Mouse (Mus musculus): Measurements from ENCODE around the gene Thsd7b. TPM values are rescaled to one million over a fixed set of nuclear protein-coding genes. Genes with fewer than 3 reads are reported as not detected.

The Thsd7b gene
- total and polyA plus RNA-seq, 3 experiments: 0.82 TPM; not detected in 2

GRCm38 (mm10) chr1:129386479-129386878, 113.4 kb downstream of the Thsd7b start:
- TF ChIP-seq TAL1 (conservative IDR thresholded peaks at IDR 0.05; ENCODE audit: low read depth, low read length) (no peak), CTCF (IDR thresholded peaks at IDR 0.05; ENCODE audit: low read depth, low read length) (no peak)
- ATAC-seq (ENCODE audit: extremely low read depth, insufficient number of reproducible peaks, low FRiP score, poor library complexity, severe bottlenecking): no peak
- no peaks in the 10 kb centered on the region for H3K9me3 ChIP-seq (replicated peaks)
- H3K4me1 ChIP-seq (ENCODE audit: insufficient read depth, low read depth, low read length): no peaks in the 10 kb centered on the region
- no peak overlapping the region for H3K4me3 ChIP-seq (ENCODE audit: low read depth, low read length)
- DNase-seq (ENCODE audit: low spot score): no peak
- H3K36me3 ChIP-seq (replicated peaks): no peaks in the 10 kb centered on the region
- no peaks in the 10 kb centered on the region for H3K27me3 ChIP-seq (ENCODE audit: insufficient read depth, low read length)

- H3K27me3 ChIP-seq (ENCODE audit: insufficient read depth, low read length): no peaks in the 10 kb centered on the region
- H3K9me3 ChIP-seq (replicated peaks): no peaks in the 10 kb centered on the region
- no peaks in the 10 kb centered on the region for H3K36me3 ChIP-seq (replicated peaks)
- H3K4me3 ChIP-seq (ENCODE audit: low read depth, low read length): no peak overlapping the region
- ATAC-seq (ENCODE audit: extremely low read depth, insufficient number of reproducible peaks, low FRiP score, poor library complexity, severe bottlenecking) (no peak), DNase-seq (ENCODE audit: low spot score) (no peak)
- no peaks in the 10 kb centered on the region for H3K4me1 ChIP-seq (ENCODE audit: insufficient read depth, low read depth, low read length)
- TF ChIP-seq TAL1 (conservative IDR thresholded peaks at IDR 0.05; ENCODE audit: low read depth, low read length): no peak
- no peak for TF ChIP-seq POLR2AphosphoS5 (IDR thresholded peaks at IDR 0.05; ENCODE audit: insufficient replicate concordance, low read depth, low read length)
- TF ChIP-seq GATA1 (IDR thresholded peaks at IDR 0.05; ENCODE audit: borderline replicate concordance, low read length): no peak
- no peak for TF ChIP-seq CTCF (IDR thresholded peaks at IDR 0.05; ENCODE audit: low read depth, low read length)
- no peak for TF ChIP-seq GATA2 (IDR thresholded peaks at IDR 0.05; ENCODE audit: borderline replicate concordance, low read depth, low read length)
These were observed 138.5 kb downstream of the Thsd7b start for GRCm38 (mm10) chr1:129411584-129411983.

GRCm38 (mm10) chr1:129421581-129421980, 148.5 kb downstream of the Thsd7b start:
- no peak for TF ChIP-seq POLR2AphosphoS5 (IDR thresholded peaks at IDR 0.05; ENCODE audit: insufficient replicate concordance, low read depth, low read length)
- no peak for TF ChIP-seq GATA2 (IDR thresholded peaks at IDR 0.05; ENCODE audit: borderline replicate concordance, low read depth, low read length)
- TF ChIP-seq GATA1 (IDR thresholded peaks at IDR 0.05; ENCODE audit: borderline replicate concordance, low read length): no peak
- no peak for TF ChIP-seq TAL1 (conservative IDR thresholded peaks at IDR 0.05; ENCODE audit: low read depth, low read length)
- no peak for TF ChIP-seq CTCF (IDR thresholded peaks at IDR 0.05; ENCODE audit: low read depth, low read length)
- DNase-seq (ENCODE audit: low spot score) (no peak), ATAC-seq (ENCODE audit: extremely low read depth, insufficient number of reproducible peaks, low FRiP score, poor library complexity, severe bottlenecking) (no peak)
- Histone ChIP-seq H3K9me3 (replicated peaks) (no peaks in the 10 kb centered on the region), H3K36me3 (replicated peaks) (no peaks in the 10 kb centered on the region), H3K4me3 (ENCODE audit: low read depth, low read length) (no peak overlapping the region), H3K4me1 (ENCODE audit: insufficient read depth, low read depth, low read length) (no peaks in the 10 kb centered on the region), H3K27me3 (ENCODE audit: insufficient read depth, low read length) (no peaks in the 10 kb centered on the region)

GRCm38 (mm10) chr1:129464414-129464813, 191.3 kb downstream of the Thsd7b start:
- TF ChIP-seq TAL1 (conservative IDR thresholded peaks at IDR 0.05; ENCODE audit: low read depth, low read length) (no peak), POLR2AphosphoS5 (IDR thresholded peaks at IDR 0.05; ENCODE audit: insufficient replicate concordance, low read depth, low read length) (no peak), CTCF (IDR thresholded peaks at IDR 0.05; ENCODE audit: low read depth, low read length) (no peak), GATA2 (IDR thresholded peaks at IDR 0.05; ENCODE audit: borderline replicate concordance, low read depth, low read length) (no peak), GATA1 (IDR thresholded peaks at IDR 0.05; ENCODE audit: borderline replicate concordance, low read length) (no peak)
- no peak overlapping the region for H3K4me3 ChIP-seq (ENCODE audit: low read depth, low read length)
- H3K36me3 ChIP-seq (replicated peaks): no peaks in the 10 kb centered on the region
- H3K9me3 ChIP-seq (replicated peaks): no peaks in the 10 kb centered on the region
- H3K4me1 ChIP-seq (ENCODE audit: insufficient read depth, low read depth, low read length): no peaks in the 10 kb centered on the region
- DNase-seq (ENCODE audit: low spot score): no peak
- no peak for ATAC-seq (ENCODE audit: extremely low read depth, insufficient number of reproducible peaks, low FRiP score, poor library complexity, severe bottlenecking)
- H3K27me3 ChIP-seq (ENCODE audit: insufficient read depth, low read length): no peaks in the 10 kb centered on the region

- no peak for DNase-seq (ENCODE audit: low spot score)
- no peak overlapping the region for H3K4me3 ChIP-seq (ENCODE audit: low read depth, low read length)
- ATAC-seq (ENCODE audit: extremely low read depth, insufficient number of reproducible peaks, low FRiP score, poor library complexity, severe bottlenecking): no peak
- H3K9me3 ChIP-seq (replicated peaks): no peaks in the 10 kb centered on the region
- no peaks in the 10 kb centered on the region for H3K4me1 ChIP-seq (ENCODE audit: insufficient read depth, low read depth, low read length)
- no peaks in the 10 kb centered on the region for H3K27me3 ChIP-seq (ENCODE audit: insufficient read depth, low read length)
- no peaks in the 10 kb centered on the region for H3K36me3 ChIP-seq (replicated peaks)
- no peak for TF ChIP-seq TAL1 (conservative IDR thresholded peaks at IDR 0.05; ENCODE audit: low read depth, low read length)
- no peak for TF ChIP-seq GATA2 (IDR thresholded peaks at IDR 0.05; ENCODE audit: borderline replicate concordance, low read depth, low read length)
- no peak for TF ChIP-seq GATA1 (IDR thresholded peaks at IDR 0.05; ENCODE audit: borderline replicate concordance, low read length)
- no peak for TF ChIP-seq CTCF (IDR thresholded peaks at IDR 0.05; ENCODE audit: low read depth, low read length)
- no peak for TF ChIP-seq POLR2AphosphoS5 (IDR thresholded peaks at IDR 0.05; ENCODE audit: insufficient replicate concordance, low read depth, low read length)
These were observed 200.4 kb downstream of the Thsd7b start for GRCm38 (mm10) chr1:129473504-129473903.

- Histone ChIP-seq H3K27me3 (ENCODE audit: insufficient read depth, low read length) (no peaks in the 10 kb centered on the region), H3K9me3 (replicated peaks) (no peaks in the 10 kb centered on the region), H3K4me1 (ENCODE audit: insufficient read depth, low read depth, low read length) (no peaks in the 10 kb centered on the region), H3K4me3 (ENCODE audit: low read depth, low read length) (no peak overlapping the region), H3K36me3 (replicated peaks) (no peaks in the 10 kb centered on the region)
- ATAC-seq (ENCODE audit: extremely low read depth, insufficient number of reproducible peaks, low FRiP score, poor library complexity, severe bottlenecking): no peak
- no peak for TF ChIP-seq TAL1 (conservative IDR thresholded peaks at IDR 0.05; ENCODE audit: low read depth, low read length)
- TF ChIP-seq GATA2 (IDR thresholded peaks at IDR 0.05; ENCODE audit: borderline replicate concordance, low read depth, low read length): no peak
- no peak for DNase-seq (ENCODE audit: low spot score)
These were observed 211.3 kb downstream of the Thsd7b start for GRCm38 (mm10) chr1:129484266-129485031.
